Mouse (Mus musculus): Measurements from ENCODE around the gene Ranbp1.

Gene Ranbp1

GRCm38 (mm10) chr16:18234671-18235388 lies 13.7 kb downstream of the Ranbp1 start, which contains the start of gene Zdhhc8:
TSS of gene Zdhhc8 (minus strand) at chr16:18235136.
- in situ Hi-C loops (cut with MseI, MboI) = no loop called here

DNA sequence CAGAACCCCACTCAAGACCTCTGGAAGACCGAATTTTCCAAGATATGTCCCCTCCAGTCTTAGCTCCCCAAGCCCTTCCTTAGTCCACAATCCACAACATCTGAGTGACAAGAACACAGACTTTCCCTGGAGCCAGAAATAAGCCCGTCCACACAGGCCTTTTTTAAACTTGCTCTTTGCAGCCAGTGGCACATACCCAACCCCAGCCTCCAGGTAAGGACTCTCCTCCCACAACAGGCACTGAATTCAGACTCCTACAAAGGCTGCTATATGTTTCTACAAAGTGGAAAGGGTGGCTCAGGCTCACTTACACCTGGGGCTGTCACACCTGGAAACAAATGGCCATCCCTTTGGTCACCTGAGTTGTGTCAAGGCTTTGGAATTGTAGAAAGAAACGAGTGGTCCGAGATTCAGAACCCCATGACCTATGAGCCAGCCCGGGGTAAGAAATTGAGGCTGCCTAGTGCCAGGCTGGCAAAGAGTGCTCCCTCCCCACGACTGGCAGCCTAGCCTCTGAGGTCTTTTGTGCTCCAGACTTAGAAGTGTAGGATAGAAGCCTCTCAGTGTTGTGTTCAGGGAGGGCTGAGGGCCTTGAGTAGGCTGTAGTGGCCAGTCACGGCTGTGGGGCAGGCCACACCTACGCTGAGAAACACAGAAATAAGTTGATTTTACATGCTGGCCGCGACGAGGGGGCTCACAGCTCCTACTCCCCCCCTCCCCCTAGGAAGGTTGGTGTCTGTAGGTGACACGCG lies 14.4 kb downstream of the Ranbp1 start:
- in situ Hi-C loops (cut with MseI, MboI) = no loop called here

- in situ Hi-C loops (cut with MseI, MboI) = no loop called here
Measured at GRCm38 (mm10) chr16:18233451-18233850, 15.1 kb downstream of the Ranbp1 start.

DNA sequence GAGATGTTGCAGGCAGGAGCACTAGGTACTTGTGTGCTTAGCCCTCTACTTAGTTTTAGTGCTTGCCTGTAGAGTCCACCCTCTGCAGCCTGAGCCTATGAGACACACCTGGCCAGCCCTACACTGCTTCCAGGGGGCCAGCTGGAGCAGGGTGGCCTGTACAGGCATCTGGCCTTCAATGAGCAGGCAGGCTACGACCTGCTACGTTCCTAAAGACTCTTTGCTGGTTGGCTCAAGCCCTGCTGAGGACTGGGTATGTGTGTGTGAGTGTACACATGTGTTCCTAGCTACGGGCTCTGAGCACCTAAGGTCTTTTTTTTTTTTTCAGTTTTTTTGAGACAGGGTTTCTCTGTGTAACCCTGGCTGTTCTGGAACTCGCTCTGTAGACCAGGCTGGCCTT lies 17.1 kb downstream of the Ranbp1 start:
- in situ Hi-C loops (cut with MseI, MboI) = no loop called here

GRCm38 (mm10) chr16:18231047-18231446 lies 17.5 kb downstream of the Ranbp1 start:
- in situ Hi-C loops (cut with MseI, MboI) = no loop called here

GRCm38 (mm10) chr16:18230617-18231016 lies 17.9 kb downstream of the Ranbp1 start:
- in situ Hi-C loops (cut with MseI, MboI) = no loop called here

DNA sequence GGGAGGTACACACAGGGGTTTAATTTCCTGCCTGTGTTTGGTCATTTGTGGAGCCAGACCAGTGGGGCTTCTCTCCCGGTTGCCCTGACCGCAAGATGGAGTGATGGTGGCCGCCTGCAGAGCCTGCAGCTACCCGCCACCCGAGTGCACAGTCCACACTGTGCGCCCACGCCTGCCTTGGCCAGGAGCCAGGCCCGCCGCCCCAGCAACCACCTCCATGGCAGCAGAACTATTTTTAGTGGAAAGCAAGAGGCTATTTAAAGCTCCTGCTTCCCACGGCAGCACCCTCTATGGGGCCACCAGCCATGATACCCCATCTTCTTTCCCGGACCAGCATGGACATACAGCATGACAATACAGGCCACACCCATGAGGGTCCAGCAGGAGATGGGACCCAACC lies 18.9 kb downstream of the Ranbp1 start:
- in situ Hi-C loops (cut with MseI, MboI) = no loop called here

- in situ Hi-C loops (cut with MseI, MboI) = no loop called here
Measured at GRCm38 (mm10) chr16:18228856-18229255, 19.7 kb downstream of the Ranbp1 start.

DNA sequence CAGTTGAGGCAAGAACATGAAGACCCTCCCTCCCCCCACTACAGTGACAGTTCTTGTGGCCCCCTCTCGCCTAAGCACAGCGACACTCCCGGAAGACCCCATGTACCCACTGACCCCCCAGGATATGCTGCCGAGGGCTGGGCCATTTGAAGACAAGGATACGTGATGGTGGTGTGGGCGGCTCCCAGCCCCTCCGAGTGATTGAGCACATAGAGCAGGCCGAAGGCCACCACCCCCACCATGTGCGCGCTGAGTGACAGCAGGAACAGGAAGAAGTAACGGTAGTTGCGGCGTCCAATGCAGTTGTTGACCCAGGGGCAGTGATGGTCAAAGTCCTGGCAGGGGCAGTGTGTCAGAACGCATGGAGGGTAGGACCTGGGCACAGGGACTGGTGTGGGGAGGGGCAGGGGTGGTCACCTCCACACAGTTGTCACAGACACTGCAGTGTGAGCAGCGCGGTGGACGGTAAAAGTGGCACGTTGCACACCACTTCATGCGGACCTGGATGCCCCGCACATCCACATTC lies 20.6 kb downstream of the Ranbp1 start:
- in situ Hi-C loops (cut with MseI, MboI) = no loop called here

DNA sequence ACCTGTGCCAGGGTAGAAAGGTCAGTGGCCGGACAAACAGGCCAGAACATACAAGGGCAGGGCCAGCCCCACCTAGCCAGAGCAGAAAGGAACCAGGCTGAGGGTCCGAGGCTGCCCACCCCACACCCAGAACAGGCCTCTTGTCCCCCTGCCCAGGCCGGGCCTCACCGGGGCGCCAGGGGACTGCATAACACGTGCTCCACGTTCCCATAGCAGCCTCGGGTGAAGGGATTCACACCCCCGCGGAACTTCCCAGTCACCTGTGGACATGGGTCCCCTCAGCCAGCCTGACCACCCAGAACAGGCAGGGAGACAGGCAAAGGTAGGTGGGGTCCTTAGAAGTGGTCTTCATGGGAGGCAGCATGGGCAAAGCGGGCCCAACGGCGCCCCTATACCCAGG lies 21.3 kb downstream of the Ranbp1 start:
- in situ Hi-C loops (cut with MseI, MboI) = no loop called here

DNA sequence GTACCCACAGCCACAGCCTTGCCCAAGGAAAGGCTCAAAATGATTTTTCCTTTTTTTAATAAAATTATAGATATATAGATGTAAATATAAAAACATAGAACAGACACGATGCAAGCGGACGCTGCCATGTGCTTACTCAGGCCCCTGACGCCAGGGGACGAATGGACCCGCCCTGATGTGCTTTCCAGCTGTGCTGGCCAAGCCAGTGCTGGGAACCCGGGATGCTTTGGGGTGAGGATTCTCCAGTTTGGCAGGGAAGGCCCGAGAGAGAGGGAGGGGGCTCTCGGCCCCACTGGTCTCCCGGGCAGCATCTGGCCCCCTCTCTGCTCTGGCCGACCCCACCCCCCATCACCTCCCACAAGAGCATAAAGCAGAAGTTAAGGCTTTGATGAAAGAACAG lies 26.3 kb downstream of the Ranbp1 start:
- in situ Hi-C loops (cut with MseI, MboI) = no loop called here

- in situ Hi-C loops (cut with MseI, MboI) = no loop called here
Measured at GRCm38 (mm10) chr16:18221543-18221898, 27.0 kb downstream of the Ranbp1 start.

DNA sequence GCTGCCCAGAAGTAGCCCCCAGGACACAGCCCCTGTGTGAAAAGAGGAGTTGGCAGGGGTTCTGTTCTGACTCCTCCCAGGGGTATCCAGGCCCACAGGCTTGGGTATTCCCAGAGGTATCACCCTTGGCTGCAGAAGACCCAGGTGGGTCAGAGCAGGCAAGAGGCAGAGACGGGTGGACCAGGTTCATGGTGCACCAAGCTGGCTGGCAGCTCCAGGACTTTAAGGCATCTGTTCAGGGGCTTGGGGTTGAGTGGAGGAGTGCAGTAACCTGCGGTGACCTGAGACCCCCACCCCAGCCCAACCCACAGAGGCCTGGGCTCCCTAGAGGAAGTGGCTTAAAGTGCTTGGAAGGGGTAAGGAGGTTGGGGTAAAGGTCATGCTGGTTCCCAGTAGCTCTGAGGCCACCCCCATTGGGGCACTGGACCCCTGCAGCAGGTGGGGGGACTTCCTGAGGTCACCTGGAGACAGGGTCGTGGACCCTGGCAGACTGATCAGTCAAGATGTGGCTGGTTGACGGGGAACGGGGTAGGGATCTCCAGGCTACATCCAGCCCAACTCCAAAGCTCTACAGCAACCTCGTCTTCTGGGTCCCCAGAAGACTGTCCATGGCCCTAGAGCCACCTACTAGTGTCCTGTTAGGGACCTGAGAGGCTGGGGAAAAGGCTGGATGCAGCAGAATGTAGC lies 27.5 kb downstream of the Ranbp1 start:
- in situ Hi-C loops (cut with MseI, MboI) = no loop called here

DNA sequence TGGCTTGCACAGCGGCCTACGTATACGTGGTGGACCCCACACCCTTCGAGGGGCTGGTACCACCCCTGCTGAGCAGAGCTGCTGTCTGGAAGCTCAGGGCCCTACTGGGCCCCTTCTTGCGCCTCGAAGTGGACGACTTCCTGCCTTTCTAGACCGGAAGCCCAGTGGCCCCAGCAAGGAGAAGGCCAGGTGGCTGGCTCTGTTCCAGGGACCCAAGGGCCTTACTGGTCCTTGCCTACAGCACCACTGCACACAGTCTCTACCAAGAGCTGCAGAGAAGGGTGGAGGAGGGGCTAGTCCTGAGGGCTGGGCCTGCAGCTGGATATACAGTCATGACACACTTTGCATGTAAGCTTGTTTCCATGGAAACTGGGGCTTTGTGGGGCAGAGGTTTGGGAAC lies 28.5 kb downstream of the Ranbp1 start:
- in situ Hi-C loops (cut with MseI, MboI) = no loop called here

DNA sequence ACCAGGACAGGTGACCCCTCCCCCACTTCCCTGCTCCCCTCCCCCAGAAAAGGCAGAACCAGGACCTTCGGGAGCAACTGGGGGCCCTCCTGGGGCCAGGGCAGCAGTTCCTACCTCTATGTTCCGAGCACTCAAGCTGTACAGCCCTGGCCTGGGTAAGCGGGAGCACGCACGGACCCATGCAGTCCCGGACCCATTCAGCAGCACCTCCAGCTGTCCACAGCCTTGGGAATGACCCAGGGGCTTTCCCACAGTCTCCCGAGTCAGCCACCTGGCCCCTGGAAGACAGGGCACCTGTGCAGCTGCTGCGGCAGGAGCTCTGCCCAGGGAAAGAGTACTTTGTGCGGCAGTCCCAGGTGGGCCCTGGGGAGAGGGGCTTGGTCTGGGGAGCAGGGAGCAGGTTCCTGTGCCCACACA lies 29.9 kb downstream of the Ranbp1 start:
- in situ Hi-C loops (cut with MseI, MboI) = no loop called here

GRCm38 (mm10) chr16:18217579-18217978 lies 31.0 kb downstream of the Ranbp1 start, which contains the start of gene Ccdc188:
TSS of gene Ccdc188 (plus strand) at chr16:18217879.
- in situ Hi-C loops (cut with MseI, MboI) = no loop called here

DNA sequence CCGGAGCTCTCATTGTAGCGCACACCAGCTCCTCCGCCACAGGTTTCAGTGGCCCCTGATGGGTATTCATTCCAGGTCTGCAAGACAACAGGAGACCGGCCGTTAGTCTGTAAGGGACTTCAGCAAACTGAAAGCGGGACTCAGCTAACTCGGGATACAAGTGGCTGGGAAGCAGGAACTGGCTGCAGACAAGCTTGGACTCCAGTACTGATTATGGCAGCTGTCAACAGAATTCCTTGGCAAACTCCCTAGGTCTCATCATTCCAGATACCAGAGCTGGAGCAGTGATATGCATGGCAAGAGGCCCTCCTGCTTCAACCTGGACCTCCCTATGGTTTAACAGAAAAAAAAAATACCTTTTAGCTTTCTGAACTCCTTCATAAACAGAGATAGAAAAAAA lies 33.7 kb downstream of the Ranbp1 start:
- in situ Hi-C loops (cut with MseI, MboI) = loop anchor here (5.0 kb wide), 3 partner anchors 38 to 103 kb away; no protein-coding TSS in a partner anchor

GRCm38 (mm10) chr16:18213689-18214088 lies 34.8 kb downstream of the Ranbp1 start:
- in situ Hi-C loops (cut with MseI, MboI) = loop anchor here (5.0 kb wide), 3 partner anchors 36 to 101 kb away; no protein-coding TSS in a partner anchor

DNA sequence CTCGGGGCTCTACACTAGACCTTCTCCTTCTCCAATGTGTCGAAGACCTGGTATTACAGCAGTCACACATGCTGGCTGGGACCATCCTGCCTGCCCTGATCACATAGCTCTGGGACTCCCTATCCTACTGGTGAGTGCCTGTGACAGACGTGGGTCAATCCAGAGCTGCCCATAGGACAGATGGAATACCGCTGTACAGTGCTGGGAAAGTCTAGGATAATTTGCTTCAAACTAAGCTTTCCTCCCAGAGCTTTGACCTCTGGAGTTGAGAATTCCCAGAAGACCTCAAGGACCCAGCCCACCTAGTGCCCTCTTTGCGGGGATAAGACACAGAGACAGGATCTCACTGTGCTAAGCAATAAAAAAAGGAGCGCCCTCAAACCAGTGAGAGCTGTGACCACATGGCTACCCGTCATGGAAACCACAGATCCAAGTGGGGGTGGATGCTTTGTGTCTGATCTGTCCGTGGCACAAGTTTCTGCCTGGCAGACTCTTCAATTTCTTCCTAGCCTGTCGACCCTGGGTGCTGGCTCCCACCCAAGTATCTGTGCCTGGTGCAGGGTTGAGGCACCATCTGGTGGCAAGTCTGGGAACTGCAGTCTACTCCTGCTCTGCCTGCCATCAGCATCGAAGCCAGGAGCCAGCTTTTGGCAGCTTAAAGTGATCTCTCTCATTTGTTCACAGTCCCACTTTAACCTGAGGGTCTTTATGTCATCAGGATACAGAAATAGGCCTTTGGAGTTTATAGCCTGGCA lies 36.9 kb downstream of the Ranbp1 start:
- in situ Hi-C loops (cut with MseI, MboI) = loop anchor here (5.0 kb wide), 3 partner anchors 34 to 99 kb away; no protein-coding TSS in a partner anchor

- in situ Hi-C loops (cut with MseI, MboI) = loop anchor here (5.0 kb wide), 3 partner anchors 34 to 99 kb away; no protein-coding TSS in a partner anchor
Measured at GRCm38 (mm10) chr16:18210701-18211416, 37.7 kb downstream of the Ranbp1 start.
